Mouse (Mus musculus): ENCODE results near the gene Slc25a45.
A peak's percentile ranks its signal among the peaks of the same experiment; 100 is the strongest.

Slc25a45 gene

DNA sequence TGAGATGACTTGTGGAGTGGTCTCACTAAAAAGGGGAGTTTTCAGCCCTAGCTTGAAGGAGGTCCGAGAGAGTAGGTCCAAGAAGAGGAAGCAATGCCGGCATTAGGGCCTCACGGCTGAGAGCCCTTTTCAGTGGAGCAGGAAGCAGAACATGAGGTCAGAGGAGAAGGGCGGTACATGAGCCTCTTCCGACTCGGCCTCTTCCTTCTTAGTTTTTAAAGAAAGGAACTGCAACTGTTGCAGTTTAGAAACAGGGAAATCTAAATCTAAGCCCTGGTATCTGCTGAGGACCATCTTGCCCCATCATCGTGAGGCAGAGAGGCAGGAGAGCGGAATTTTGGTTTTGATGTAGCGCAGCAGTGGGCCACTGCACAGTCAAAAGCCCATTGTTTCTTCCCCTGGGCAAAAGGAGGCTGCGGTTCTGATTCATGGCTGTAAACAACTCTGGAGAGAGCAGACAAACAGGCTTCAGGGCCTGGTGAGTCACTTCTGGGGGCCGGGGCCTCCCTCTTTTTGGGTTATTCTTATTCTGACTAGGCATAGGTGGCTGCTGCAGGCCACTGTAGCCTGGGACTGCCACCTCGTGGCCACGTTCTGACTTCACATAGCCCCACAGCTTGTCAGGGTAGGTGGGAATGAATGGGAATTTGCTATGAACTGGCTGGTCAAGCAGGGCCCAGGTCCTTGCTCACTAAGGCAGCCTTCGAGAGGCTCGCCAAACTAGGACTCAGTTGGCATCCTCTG lies at the start of gene Slc25a45:
TSS of gene Slc25a45 (plus strand) at position 191 of the 744 bp plus-strand sequence.
- peak; percentile 38 for DNase-seq (ENCODE audit: low spot score)

DNA sequence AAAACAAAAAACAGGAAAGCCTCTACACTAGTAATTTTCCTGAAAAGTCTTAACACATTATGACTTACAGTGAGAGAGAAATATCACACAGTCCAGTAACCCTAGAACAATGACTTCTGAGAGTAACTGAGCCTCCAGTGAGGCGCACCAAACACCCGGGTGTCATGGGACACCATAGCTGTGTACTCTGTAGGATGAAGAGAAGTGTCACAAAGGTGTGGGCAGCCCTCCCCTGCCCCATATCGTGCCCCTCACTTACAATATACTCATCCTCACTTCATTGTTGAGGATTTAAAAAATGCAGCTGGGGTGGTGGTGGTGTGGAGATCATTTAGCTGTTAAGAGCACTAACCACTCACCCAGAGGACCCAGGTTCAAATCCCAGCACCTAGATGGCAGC lies 49.5 kb upstream of the Slc25a45 start:
- DNase-seq (ENCODE audit: low spot score), result no peak

DNA sequence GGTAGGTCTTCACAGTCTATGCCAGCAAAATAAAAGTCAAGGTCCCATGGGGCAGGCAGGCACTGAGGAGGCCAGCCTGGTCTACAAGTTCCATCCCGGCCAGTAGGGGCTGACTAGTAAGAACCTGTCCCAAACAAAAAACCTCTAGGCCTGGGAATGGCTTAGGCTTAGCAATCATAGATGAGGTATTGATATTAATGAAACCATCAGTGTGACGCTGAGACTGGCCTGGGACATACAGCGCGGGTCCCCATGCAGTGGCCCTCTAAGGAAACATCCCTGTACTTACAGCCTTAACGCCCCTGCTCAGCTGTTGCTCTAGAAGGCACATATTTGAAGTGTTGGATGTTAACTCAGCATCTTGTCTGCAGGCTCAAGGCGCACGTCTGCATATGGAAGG lies 48.7 kb upstream of the Slc25a45 start:
- no peak for DNase-seq (ENCODE audit: low spot score)

DNA sequence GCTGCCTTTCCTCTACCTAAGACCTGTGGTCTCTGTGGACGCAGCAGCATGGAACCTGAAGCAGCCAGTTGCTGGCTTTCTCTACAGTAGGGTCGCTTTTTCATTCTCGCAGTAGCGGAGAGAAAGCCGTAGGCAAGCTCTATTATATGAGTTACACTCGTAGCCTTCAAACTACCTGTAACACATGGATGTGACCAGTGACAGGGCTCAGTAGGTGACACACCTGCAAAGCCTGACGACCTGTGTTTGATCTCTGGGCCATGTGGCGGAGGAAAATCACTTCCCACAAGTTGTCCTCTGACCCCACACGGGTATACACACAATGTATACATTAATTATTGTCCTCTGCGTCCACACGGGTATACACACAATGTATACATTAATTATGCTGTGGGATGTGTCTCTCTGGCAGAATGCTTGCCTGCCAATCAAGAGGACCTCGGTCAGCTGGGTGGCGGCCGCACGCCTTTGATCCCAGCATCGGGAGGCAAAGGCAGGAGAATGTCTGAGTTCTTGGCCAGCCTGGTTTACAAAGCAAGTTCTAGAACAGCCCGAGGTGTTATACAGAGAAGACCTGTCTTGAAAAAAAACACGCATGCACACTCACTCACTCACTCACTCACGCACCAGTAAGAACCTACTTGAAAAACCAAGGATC lies 47.5 kb upstream of the Slc25a45 start:
- no peak for DNase-seq (ENCODE audit: low spot score)

DNA sequence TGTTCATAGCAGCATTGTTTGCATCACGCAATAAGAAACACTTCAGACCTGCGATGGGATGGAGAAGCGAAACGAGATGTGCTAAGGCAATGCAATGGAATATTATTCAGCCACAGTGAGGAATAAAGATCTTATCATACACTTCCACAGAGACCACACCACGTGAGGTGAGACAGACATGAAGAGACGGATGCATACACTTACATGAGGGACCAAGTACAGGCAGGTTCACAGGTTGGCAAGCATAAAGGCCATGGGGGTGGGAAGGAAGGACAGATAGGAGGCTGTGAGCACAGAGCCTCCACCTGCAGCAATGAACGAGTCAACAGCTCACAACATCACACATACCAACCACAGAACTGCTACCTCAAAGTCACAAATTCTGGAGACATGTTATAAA lies 46.8 kb upstream of the Slc25a45 start:
- no peak for DNase-seq (ENCODE audit: low spot score)

DNA sequence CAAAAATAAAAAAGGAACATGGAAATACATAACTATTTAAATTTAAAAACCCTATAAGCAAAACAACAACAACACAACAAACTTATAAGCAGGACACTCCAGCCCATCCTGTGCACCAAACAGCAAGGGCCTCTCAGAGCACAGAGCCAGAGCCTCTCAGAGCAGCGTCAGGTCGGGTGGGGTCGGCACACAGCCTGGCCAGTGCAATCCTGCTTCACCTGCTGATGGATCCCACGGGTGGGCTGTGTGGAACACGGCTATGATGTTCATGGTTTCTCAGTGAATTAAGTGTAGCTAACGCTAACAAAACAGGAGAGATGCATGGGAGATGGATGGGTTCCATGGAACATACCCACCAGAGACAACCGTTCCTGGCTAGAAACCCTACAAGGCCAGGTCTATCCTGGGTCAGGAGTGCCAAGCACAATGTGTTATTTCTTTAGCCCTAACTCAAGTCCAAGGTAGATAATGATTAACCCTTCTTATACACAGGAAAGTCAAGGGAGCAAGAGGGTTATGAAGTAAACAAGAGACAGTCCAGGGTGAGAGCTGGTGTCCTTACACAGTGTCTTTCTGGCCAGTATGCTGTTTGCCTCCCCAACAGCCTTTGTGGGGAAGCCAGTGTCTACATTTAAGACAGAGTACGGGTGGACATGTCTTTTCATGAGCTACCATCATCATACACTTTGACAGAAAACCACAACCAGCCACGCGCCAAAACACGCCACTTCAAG lies 46.2 kb upstream of the Slc25a45 start:
- no peak for DNase-seq (ENCODE audit: low spot score)

DNA sequence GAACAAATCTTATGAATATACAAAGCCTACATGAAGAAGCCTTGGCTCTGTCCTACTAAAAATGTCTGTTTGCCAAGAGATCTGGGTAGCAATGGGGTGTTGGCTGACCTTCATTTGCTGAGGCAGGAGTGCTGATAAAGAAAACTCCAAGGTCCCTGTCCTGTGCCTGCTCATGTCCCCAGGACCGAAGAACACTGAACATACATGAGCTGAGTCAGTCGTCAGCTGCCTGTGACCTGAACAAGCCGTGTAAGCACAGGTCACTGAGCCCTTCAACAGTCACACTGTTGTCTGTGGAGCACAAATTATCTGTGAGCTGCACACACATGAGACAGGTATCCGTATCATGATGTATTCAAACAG lies 45.7 kb upstream of the Slc25a45 start:
- no peak for DNase-seq (ENCODE audit: low spot score)

DNA sequence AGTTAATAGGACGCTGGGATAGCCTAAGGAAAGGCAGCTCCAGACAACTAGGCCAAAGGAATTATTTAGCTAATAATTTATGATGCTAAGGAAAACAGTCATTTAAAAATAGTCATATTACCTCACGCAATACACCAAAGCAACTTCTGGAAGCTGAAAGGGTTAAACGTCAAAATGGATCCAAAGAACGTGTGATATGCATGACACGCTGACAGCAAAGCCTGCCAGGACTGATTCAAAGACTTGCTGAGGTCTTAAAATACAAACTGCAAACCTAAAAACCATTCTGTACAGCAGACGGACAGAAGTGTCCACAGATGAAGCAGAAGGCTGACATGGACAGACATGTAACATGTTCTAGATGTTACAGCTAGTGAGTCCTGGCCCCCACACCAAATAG lies 45.3 kb upstream of the Slc25a45 start:
- DNase-seq (ENCODE audit: low spot score), result no peak

DNA sequence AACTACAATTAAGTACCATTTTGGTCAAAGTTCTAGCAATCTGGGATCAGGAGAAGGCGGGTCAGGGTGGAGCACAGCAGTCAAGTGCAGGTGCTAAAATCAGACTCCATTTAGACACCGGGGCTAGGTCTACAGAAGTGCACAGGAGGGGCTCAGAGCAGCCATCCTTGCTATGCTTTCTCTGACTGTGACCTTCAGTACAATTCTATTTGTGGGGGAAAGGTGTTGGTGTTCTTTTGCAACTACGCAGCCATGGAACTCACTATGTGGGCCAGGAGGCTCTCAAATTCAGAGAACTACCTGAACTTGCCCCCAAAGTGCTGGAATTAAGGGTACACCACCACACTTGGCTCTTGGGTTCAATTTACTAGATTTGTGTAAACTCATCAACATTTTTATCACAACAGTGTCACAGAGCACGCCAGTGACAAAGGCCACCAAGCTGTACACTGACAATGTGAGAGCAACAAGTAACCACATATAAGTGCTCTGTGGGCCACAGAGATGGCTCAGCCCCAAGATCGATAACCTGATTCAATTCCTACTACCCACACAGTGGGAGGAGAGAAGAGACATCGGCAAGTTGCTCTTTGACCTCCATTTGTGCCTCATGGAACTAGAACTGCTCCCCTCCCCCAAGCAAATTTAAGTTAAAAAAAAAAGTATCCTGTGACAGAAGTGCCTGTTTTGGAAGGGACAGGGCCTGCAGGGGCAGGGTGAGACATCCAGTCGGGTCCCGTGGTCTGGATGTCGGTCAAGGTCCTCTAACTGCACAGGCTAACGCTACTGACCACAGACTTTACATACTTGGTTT lies 44.1 kb upstream of the Slc25a45 start:
- no peak for DNase-seq (ENCODE audit: low spot score)

DNA sequence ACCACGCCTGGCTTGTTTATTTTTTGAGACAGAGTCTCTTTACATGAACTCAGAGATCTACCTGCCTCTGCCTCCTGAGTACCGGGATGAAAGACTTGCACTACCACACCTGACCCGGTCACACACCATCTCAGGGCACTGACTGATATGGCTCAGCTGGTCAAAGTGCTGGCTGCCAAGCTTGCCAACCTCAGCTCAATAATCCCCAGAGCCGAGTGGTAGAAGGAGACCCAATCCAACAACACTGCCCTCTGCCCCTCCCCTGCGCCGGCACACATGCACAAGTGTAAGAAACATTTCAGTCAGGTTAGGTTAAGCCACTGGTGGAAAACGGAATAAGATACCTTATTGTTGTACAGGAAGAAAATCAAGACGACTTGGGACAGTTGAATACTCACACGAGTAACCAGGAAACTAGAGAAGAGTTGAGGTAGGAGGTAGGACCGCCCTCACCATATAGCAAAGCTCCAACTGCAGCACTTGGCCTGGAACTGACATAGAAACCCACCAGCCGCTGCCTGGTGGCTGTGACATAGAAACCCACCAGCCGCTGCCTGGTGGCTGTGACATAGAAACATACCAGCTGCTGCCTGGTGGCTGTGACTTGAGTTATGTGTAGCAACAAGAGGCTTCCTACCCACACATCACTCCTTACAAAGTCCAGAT lies 43.2 kb upstream of the Slc25a45 start:
- DNase-seq (ENCODE audit: low spot score), result no peak

DNA sequence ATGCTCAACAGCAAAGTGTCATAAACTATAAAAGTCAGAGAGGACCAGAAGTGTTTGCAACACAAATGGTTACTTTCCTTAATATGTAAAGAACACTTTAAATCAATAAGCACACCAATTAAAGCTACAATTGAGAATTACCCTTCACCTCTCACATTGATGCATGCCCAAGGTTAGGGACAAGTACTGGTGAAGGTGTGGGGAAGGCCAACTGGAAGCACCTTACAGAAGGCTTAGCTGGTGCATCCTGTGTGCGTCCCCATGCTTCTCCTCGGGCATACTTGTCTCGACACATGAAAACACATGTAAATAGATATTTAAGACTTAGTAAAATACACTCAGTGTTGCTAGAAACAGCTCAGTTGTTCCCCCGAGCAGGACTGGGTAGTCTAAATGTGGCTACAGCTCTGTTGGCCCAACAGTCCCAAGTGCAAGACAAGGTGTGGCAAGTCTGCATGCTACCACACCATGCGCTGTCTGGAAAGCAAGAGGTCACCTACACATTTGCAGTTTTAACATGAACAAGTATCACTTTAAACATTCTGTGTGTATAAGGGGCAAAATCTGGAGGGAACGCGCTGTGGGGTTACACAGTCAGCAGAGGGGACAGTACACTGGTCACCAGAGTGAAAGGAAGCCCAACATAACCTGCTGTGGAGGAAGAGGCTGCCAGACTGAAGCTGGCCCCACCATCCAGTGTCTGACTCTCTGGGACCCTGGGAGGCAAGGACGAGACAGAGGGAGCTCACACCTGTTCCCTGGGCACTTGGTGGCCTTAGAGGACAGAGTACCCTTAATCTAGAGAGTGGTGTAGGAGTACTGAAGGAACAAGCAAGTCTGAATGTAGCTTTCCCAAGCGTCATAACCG lies 42.3 kb upstream of the Slc25a45 start:
- DNase-seq (ENCODE audit: low spot score), result no peak

DNA sequence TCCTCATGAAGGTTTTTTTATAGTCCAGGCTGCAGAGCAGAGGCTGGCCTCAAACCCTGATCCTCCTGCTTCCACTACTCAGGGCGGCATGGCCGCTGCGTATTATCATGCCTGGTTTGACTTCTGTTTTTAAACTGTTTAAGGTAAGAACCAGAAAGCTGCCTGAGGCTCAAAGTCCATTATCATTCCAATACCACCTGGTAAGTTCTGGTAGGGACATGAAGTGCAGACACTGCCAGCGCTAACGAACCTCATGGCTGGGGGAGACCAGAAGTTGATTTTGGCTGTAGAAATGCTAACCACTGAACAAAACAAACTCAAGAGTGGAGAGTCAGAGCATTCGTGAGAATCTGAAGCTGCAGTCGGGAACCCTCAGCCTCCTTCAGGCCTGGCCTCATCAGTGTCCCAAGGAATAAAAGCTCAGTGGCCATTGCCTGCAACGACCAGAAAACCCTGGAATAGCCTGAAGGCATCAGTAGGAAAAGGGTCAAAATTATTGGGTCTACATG lies 41.6 kb upstream of the Slc25a45 start:
- DNase-seq (ENCODE audit: low spot score), result no peak

DNA sequence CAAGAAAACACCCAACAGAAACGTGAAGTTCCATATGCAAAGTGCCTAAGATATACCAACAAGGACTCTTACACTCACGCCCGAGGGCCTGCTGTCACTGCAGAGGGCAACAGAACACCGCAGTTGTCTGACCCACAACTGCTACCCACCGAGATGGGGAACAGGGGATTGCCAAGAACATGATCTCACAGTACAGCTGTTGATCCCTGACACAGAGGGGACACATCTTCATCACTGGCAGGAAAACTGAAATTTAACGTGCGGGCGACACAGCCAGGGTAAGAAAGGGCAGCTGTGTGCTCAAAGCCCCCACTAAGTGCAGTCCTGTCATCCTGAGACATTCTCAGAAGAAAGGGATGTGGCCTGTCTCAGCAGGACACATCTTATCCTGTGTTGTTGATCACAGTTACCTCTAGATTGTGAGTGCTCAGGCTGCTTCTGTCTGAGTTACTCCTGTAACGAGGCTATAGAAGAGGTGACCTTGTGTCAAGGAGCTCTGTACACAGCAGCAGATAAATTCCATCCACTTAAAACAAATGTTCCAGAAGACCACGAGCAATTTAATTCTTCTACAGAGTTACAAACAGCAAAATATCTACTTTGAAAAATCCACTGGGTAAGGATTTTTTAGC lies 40.6 kb upstream of the Slc25a45 start:
- DNase-seq (ENCODE audit: low spot score), result no peak

DNA sequence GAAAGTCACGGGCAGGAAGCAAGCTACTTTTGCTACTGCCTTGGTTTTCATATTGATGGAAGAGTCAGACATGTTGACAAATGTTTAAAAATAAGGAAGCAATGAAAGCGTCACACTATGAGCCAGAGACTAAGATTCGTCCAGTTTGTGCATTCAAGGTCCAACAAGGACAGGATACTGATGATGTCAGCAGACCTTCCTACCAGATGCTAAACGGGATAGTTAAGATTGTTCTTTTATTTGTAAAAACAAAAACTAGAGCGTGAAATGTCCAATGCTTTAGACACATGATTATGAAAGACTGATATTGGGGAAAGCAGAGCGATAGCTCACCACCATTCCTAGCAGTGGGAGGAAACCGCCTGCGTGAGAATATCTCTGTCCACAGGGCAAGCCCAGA lies 40.0 kb upstream of the Slc25a45 start:
- DNase-seq (ENCODE audit: low spot score), result no peak

DNA sequence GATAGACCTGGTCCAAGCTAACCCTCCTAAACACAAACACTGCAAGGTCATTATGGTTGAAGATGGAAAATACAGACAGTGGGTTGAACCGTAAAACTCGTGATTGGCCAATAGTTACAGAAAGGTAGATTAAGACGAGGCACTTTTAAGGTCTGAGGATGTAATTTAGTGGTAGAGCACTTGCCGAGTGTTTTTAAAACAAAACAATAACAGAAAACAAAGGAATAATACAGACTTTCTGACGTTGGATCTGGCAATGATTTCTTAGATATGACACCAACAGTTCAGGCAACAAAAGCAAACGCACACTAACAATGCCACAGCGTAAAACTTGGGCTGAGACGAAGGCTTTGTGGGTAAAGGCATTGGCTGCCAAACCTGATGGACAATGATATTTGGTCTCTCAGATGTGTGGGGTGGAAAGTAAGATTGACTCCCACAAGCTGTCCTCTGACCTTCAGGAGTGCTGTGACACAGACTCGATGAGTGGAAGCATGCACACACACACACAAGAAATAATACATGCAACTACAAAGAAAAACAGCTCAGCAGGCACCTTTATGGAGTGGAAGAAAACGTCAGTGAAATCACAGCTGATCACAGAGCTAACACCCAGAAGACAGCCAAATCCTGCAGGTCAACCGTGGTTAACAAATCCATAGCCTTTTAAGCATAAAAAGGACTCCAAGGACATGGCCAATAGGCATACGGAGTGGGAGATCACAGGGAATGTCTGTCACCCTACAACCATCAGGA lies 39.3 kb upstream of the Slc25a45 start:
- no peak for DNase-seq (ENCODE audit: low spot score)

DNA sequence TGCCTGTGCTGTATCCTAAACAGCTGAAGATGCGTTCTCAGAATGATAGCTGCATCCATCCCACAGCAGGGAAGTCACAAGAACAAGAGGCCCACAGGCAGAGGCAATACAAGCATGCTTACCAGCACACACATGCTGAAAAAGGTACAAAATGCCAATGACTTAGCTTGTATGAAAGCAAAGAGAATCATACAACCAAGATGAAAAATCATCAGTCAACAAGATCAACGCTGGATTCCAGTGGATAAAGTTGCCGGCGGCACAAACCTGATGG lies 38.8 kb upstream of the Slc25a45 start:
- no peak for DNase-seq (ENCODE audit: low spot score)

DNA sequence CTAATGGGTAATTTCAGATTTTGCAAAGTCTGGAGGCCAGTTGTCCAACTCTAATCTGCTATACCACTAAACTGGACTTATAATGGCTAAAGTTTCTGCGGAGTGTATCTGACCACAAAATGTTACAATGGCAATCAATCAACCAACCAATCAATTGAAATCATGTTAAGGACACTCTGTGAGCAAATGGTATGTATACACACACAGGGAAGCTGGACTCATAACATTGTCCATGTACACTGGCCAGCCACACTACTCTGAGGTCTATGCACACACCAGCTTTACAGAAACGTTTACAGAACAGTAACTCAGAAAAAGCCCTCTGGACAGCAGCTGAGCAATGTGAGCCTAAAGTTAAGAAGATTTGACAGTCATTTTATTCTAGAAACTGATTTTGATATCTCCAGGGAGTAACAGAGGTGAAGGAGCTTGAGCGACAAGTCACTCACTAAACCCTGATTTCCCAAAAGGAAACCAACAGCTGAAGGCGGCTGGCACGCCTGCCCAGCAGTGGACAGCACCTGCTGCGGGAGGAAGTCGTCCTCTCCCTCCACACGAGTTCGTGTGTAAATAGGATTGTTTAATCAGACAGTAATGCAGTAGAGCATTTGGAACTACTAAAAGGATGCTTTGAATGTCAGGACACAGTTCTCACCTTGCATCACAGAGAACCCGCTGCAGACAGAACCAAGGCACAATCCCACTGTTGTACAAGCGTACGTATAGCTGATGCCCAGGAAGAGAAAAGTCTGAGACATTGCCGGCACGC lies 38.1 kb upstream of the Slc25a45 start:
- no peak for DNase-seq (ENCODE audit: low spot score)

DNA sequence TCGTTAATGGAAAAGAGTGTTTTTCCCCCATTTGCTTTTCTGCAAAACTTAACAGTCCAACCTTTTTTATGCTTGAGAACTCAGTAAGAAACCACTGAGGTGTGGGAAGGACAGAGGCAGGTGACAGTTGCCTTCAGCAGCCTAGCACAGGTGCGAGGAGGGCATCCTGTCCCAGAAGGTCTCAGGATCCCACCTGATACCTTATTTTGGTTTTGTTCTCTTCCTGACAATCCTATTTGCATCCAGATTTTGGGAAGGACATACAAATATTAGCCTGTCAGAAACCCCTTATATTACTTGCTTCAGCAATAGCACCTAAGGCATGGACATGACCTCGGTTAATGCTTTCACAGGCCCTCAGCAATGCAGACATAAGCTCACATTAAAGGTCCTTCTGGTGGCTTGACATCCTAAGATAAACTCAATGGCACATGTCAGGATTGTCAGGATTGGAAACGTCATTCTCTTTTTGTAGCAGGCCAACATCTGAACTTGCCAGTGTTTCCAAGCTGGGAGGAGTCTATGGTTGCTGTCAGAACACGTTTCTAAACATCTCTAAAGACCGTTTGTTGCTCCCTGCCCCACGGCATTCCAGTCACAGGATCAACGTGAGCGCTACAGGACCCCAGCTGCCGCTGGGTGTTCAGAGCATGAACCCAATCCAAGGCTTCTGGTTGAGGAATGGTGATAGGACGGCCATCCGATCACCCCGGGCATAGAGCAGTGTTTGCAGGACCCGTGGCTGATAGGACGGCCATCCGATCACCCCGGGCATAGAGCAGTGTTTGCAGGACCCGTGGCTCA lies 37.3 kb upstream of the Slc25a45 start:
- no peak for DNase-seq (ENCODE audit: low spot score)

Measured in yolk sac, embryonic 10.5 days (tissue).